Mouse (Mus musculus) myocyte (in vitro differentiated cells): ENCODE measurements around the gene Mrtfb.

Source experiments
- CEBPB ChIP-seq: IDR thresholded peaks from 2 replicates; pipeline ENCODE4 v1.6.1; 2011; ENCODE audit warnings: mild to moderate bottlenecking, moderate library complexity; ENCODE audit not compliant: poor library complexity, insufficient read depth, severe bottlenecking
- E2F4 ChIP-seq: IDR thresholded peaks from one replicate; pipeline ENCODE4 v1.6.1; 2011; ENCODE audit warnings: mild to moderate bottlenecking, control low read depth, moderate library complexity; ENCODE audit not compliant: insufficient read depth
- MAX ChIP-seq: IDR thresholded peaks from one replicate; pipeline ENCODE4 v1.6.1; 2011; ENCODE audit warnings: low read depth, mild to moderate bottlenecking, control low read depth
- MYOD1 ChIP-seq, 3 experiments: IDR thresholded peaks; one replicate each; pipeline ENCODE4 v1.6.1; 2011; ENCODE audit warnings: control low read depth in 2 of 3, low read depth in 2 of 3, mild to moderate bottlenecking in 2 of 3, moderate library complexity in 1 of 3; ENCODE audit not compliant: insufficient read length in 2 of 3, control insufficient read depth in 1 of 3
- MYOG ChIP-seq, 3 experiments: IDR thresholded peaks; one replicate each; pipeline ENCODE4 v1.6.1; 2011; ENCODE audit warnings: control low read depth in 2 of 3, low read depth in 2 of 3, mild to moderate bottlenecking in 2 of 3; ENCODE audit not compliant: insufficient read length in 2 of 3, control insufficient read depth in 1 of 3, insufficient read depth in 1 of 3
- POLR2A ChIP-seq: IDR thresholded peaks from one replicate; pipeline ENCODE4 v1.6.1; 2011; ENCODE audit warnings: low read depth, mild to moderate bottlenecking, control low read depth, moderate library complexity; ENCODE audit not compliant: insufficient read length
- POLR2AphosphoS2 ChIP-seq: IDR thresholded peaks from one replicate; pipeline ENCODE4 v1.6.1; 2011; ENCODE audit warnings: low read depth, control low read depth; ENCODE audit not compliant: insufficient read length
- REST ChIP-seq: IDR thresholded peaks from one replicate; pipeline ENCODE4 v1.6.1; 2011; ENCODE audit warnings: mild to moderate bottlenecking, control low read depth, moderate library complexity; ENCODE audit not compliant: insufficient read depth, insufficient read length
- TCF12 ChIP-seq: IDR thresholded peaks from one replicate; pipeline ENCODE4 v1.6.1; 2011; ENCODE audit warnings: mild to moderate bottlenecking, control low read depth; ENCODE audit not compliant: poor library complexity, insufficient read depth, severe bottlenecking
- USF1 ChIP-seq: IDR thresholded peaks from one replicate; pipeline ENCODE4 v1.6.1; 2011; ENCODE audit warnings: low read depth, mild to moderate bottlenecking, control low read depth, moderate library complexity

DNA sequence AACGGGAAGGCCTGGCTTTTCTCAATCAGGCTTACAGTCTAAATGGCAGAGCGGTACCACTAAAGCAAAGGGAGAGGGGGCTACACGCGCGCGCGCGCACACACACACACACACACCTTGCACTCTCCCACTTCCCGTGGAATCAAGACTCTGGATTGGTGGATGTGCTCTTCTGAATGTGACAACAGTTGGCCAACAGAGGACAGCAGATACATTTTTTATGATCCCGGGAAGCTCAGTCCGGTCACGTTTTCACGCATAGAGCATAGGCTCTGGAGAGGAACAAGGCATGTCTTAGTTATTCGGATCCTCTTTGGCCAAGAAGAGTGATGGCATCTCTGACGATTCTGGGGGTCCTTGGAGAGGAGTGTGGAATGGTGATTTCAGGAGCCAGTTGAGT is 190.2 kb downstream of the Mrtfb start:
- TF ChIP-seq POLR2A, result no peak
- TF ChIP-seq MYOD1 (IDR thresholded peaks at IDR 0.05; ENCODE audit: control insufficient read depth in 1 of 3, insufficient read length in 2 of 3, low read depth in 2 of 3), result no peak
- no peak for TF ChIP-seq MAX
- no peak for TF ChIP-seq USF1
- TF ChIP-seq POLR2AphosphoS2, result no peak
- TF ChIP-seq TCF12, result no peak
- TF ChIP-seq E2F4, result no peak
- TF ChIP-seq REST, result no peak
- no peak for TF ChIP-seq CEBPB
- no peak for TF ChIP-seq MYOG (IDR thresholded peaks at IDR 0.05; ENCODE audit: control insufficient read depth in 1 of 3, insufficient read depth in 1 of 3, insufficient read length in 2 of 3, low read depth in 2 of 3)
